In genomic region chr11:69894671-69895070, GRCm38 (mm10) we compare ENCODE assay signal across 10 mouse cellular contexts. TPM values are rescaled to one million over a fixed set of nuclear protein-coding genes. Genes with fewer than 3 reads are reported as not detected.
DNase-seq lines count a peak whose midpoint lies in the region; ATAC-seq and TF ChIP-seq lines count a peak whose summit lies in the region.
"Had no signal": no experiment of that assay in that cellular context is flagged by ENCODE, and none has a peak within 500 bp of the region (broad histone marks: within the 10 kb centered on the region; RNA-seq: fewer than 3 reads in every experiment).

No protein-coding gene starts in this region.

- TF ChIP-seq POLR2A in ES-Bruce4 (IDR thresholded peaks at IDR 0.05; ENCODE audit: insufficient read depth, low read length): no peak

- H3K9me3 ChIP-seq in ES-Bruce4 (replicated peaks; ENCODE audit: control insufficient read depth, insufficient read depth, low read length, poor library complexity, severe bottlenecking): no peaks in the 10 kb centered on the region
- no peaks in the 10 kb centered on the region for H3K9me3 ChIP-seq in liver, embryonic 16.5 days (replicated peaks; ENCODE audit: control insufficient read depth, low read length)
- no peaks in the 10 kb centered on the region for H3K9me3 ChIP-seq in hindbrain, embryonic 14.5 days (ENCODE audit: control insufficient read depth, low read length)
- H3K9me3 ChIP-seq in kidney, embryonic 15.5 days (replicated peaks): no peaks in the 10 kb centered on the region
- no peaks in the 10 kb centered on the region for H3K9me3 ChIP-seq in forebrain, embryonic 13.5 days (replicated peaks)
- H3K9me3 ChIP-seq: midbrain, embryonic 12.5 days had no signal

- DNase-seq in CD4-positive helper T cell, adult 2 months (ENCODE audit: low read depth, low spot score): peak; percentile 90
- DNase-seq in spleen, postnatal 14 days (ENCODE audit: low spot score in 2 of 2): peak; percentile 52 to 58
- DNase-seq in hindbrain, embryonic 14.5 days (ENCODE audit: low spot score): no peak
- DNase-seq: adrenal gland, postnatal 10 days had no signal

- H3K36me3 ChIP-seq in ES-Bruce4 (ENCODE audit: control insufficient read depth, insufficient read depth, low read length, poor library complexity, severe bottlenecking): no peaks in the 10 kb centered on the region
- no peaks in the 10 kb centered on the region for H3K36me3 ChIP-seq in liver, embryonic 16.5 days (ENCODE audit: control insufficient read depth, insufficient read depth)
- H3K36me3 ChIP-seq in hindbrain, embryonic 14.5 days (replicated peaks; ENCODE audit: control insufficient read depth, insufficient read depth): no peaks in the 10 kb centered on the region
- H3K36me3 ChIP-seq in kidney, embryonic 15.5 days: no peaks in the 10 kb centered on the region
- H3K36me3 ChIP-seq in forebrain, embryonic 13.5 days (ENCODE audit: poor library complexity, severe bottlenecking): no peaks in the 10 kb centered on the region
- H3K36me3 ChIP-seq: midbrain, embryonic 12.5 days had no signal

- peak overlapping the region; percentile 52; the same call in 1 of the 2 replicates for H3K9ac ChIP-seq in ES-Bruce4 (ENCODE audit: low read depth, poor library complexity, severe bottlenecking)
- no peak overlapping the region for H3K9ac ChIP-seq in liver, embryonic 16.5 days (ENCODE audit: low read depth, low read length)
- H3K9ac ChIP-seq in hindbrain, embryonic 14.5 days: no peak overlapping the region
- H3K9ac ChIP-seq in kidney, embryonic 15.5 days: no peak overlapping the region
- H3K9ac ChIP-seq in forebrain, embryonic 13.5 days: no peak overlapping the region
- H3K9ac ChIP-seq: midbrain, embryonic 12.5 days had no signal

- no peaks in the 10 kb centered on the region for H3K27me3 ChIP-seq in ES-Bruce4 (ENCODE audit: control insufficient read depth, insufficient read depth, low read length, poor library complexity, severe bottlenecking)
- H3K27me3 ChIP-seq in liver, embryonic 16.5 days (ENCODE audit: control insufficient read depth, insufficient read depth, low read depth, low read length): 0 out of 2 replicates have a peak, but pooled peaks cover 3% of the 10 kb centered on the region
- H3K27me3 ChIP-seq in hindbrain, embryonic 14.5 days (ENCODE audit: control insufficient read depth, insufficient read depth, low read length): no peaks in the 10 kb centered on the region
- H3K27me3 ChIP-seq in kidney, embryonic 15.5 days: no peaks in the 10 kb centered on the region
- H3K27me3 ChIP-seq in forebrain, embryonic 13.5 days: no peaks in the 10 kb centered on the region
- H3K27me3 ChIP-seq: midbrain, embryonic 12.5 days had no signal

- no peak for TF ChIP-seq CTCF in ES-Bruce4 (IDR thresholded peaks at IDR 0.05; ENCODE audit: low read depth, low read length)

- ATAC-seq in liver, embryonic 16.5 days (ENCODE audit: low read depth): no peak
- no peak for ATAC-seq in hindbrain, embryonic 14.5 days (ENCODE audit: low FRiP score)
- ATAC-seq in kidney, embryonic 15.5 days (replicated peaks; ENCODE audit: low FRiP score): no peak
- no peak for ATAC-seq in forebrain, embryonic 13.5 days
- ATAC-seq: hindbrain, postnatal 0 days had no signal

- no peak overlapping the region for H3K4me3 ChIP-seq in ES-Bruce4 (ENCODE audit: low read depth, low read length)
- peak overlapping the region; percentile 22; the same call in 1 of the 2 replicates for H3K4me3 ChIP-seq in liver, embryonic 16.5 days (ENCODE audit: low read depth, low read length)
- H3K4me3 ChIP-seq in hindbrain, embryonic 14.5 days (replicated peaks; ENCODE audit: low read length): no peak overlapping the region
- H3K4me3 ChIP-seq in kidney, embryonic 15.5 days (replicated peaks): no peak overlapping the region
- no peak overlapping the region for H3K4me3 ChIP-seq in forebrain, embryonic 13.5 days
- H3K4me3 ChIP-seq: midbrain, embryonic 12.5 days had no signal

- no peak for TF ChIP-seq EP300 in ES-Bruce4 (IDR thresholded peaks at IDR 0.05; ENCODE audit: insufficient read depth, low read depth, low read length)

- peaks cover 3% of the 10 kb centered on the region for H3K4me1 ChIP-seq in ES-Bruce4 (ENCODE audit: control insufficient read depth, insufficient read depth, low read length)
- H3K4me1 ChIP-seq in liver, embryonic 16.5 days (ENCODE audit: control insufficient read depth, low read depth, low read length): peaks cover 23% of the 10 kb centered on the region
- H3K4me1 ChIP-seq in hindbrain, embryonic 14.5 days (replicated peaks; ENCODE audit: control insufficient read depth, insufficient read depth, low read length): peaks cover 12% of the 10 kb centered on the region
- peaks cover 16% of the 10 kb centered on the region for H3K4me1 ChIP-seq in kidney, embryonic 15.5 days
- peaks cover 13% of the 10 kb centered on the region for H3K4me1 ChIP-seq in forebrain, embryonic 13.5 days

- no peak overlapping the region for H3K27ac ChIP-seq in ES-Bruce4 (ENCODE audit: insufficient read depth, low read length)
- no peak overlapping the region; the same call in 1 of the 2 replicates for H3K27ac ChIP-seq in liver, embryonic 16.5 days (ENCODE audit: low read length)
- H3K27ac ChIP-seq in hindbrain, embryonic 14.5 days: no peak overlapping the region
- no peak overlapping the region for H3K27ac ChIP-seq in kidney, embryonic 15.5 days
- H3K27ac ChIP-seq in forebrain, embryonic 13.5 days: no peak overlapping the region
- H3K27ac ChIP-seq: hindbrain, postnatal 0 days; midbrain, embryonic 12.5 days had no signal

- 17% methylated on average over 5 of the region's 5 CpGs for WGBS in liver, embryonic 16.5 days (ENCODE audit: insufficient replicate concordance)
- WGBS in hindbrain, embryonic 14.5 days: 82% methylated on average over 5 of the region's 5 CpGs
- 69% methylated on average over 5 of the region's 5 CpGs for WGBS in kidney, embryonic 15.5 days
- 95% methylated on average over 5 of the region's 5 CpGs for whole genome bisulfite sequencing in forebrain, embryonic 13.5 days

- no peak overlapping the region for H3K4me2 ChIP-seq in liver, embryonic 16.5 days (ENCODE audit: low read depth, low read length)
- H3K4me2 ChIP-seq in hindbrain, embryonic 14.5 days (replicated peaks): no peak overlapping the region
- no peak overlapping the region for H3K4me2 ChIP-seq in kidney, embryonic 15.5 days
- H3K4me2 ChIP-seq in forebrain, embryonic 13.5 days: no peak overlapping the region
- H3K4me2 ChIP-seq: midbrain, embryonic 12.5 days had no signal

RNA-seq across cellular contexts. Expression of gene Acap1, which starts 0.7 kb away (rescaled TPM):
- polyA plus RNA-seq in ES-Bruce4 (2011; ENCODE audit: insufficient read depth, insufficient read length, low read depth, missing spikeins): 1.5 and 2.3 TPM in 2 replicates
- polyA plus RNA-seq in liver, embryonic 16.5 days (2015; fragmentation: Nextera tagmentation; extraction: Ambion mirVana): 6.5 and 6.8 TPM in 2 replicates
- polyA plus RNA-seq in hindbrain, embryonic 14.5 days (2014; fragmentation: Nextera tagmentation; extraction: Ambion mirVana): 0.20 and 0.33 TPM in 2 replicates
- 0.58 and 0.62 TPM in 2 replicates for polyA plus RNA-seq in kidney, embryonic 15.5 days (2015; fragmentation: Nextera tagmentation; extraction: Ambion mirVana)
- 0.28 and 0.34 TPM in 2 replicates for polyA plus RNA-seq in forebrain, embryonic 13.5 days (2015; fragmentation: Nextera tagmentation; extraction: Ambion mirVana)

RNA-seq across cellular contexts. Expression of gene 2810408A11Rik, which starts 6.1 kb away (rescaled TPM):
- 11.6 and 13.1 TPM in 2 replicates for polyA plus RNA-seq in ES-Bruce4 (2011; ENCODE audit: insufficient read depth, insufficient read length, low read depth, missing spikeins)
- 0.46 and 0.76 TPM in 2 replicates for polyA plus RNA-seq in liver, embryonic 16.5 days (2015; fragmentation: Nextera tagmentation; extraction: Ambion mirVana)
- polyA plus RNA-seq in hindbrain, embryonic 14.5 days (2014; fragmentation: Nextera tagmentation; extraction: Ambion mirVana): 5.4 and 7.6 TPM in 2 replicates
- 12.6 and 13.0 TPM in 2 replicates for polyA plus RNA-seq in kidney, embryonic 15.5 days (2015; fragmentation: Nextera tagmentation; extraction: Ambion mirVana)
- polyA plus RNA-seq in forebrain, embryonic 13.5 days (2015; fragmentation: Nextera tagmentation; extraction: Ambion mirVana): 19.1 and 20.3 TPM in 2 replicates

RNA-seq across cellular contexts. Expression of gene Neurl4, which starts 6.2 kb away (rescaled TPM):
- 27.9 and 32.4 TPM in 2 replicates for polyA plus RNA-seq in ES-Bruce4 (2011; ENCODE audit: insufficient read depth, insufficient read length, low read depth, missing spikeins)
- polyA plus RNA-seq in liver, embryonic 16.5 days (2015; fragmentation: Nextera tagmentation; extraction: Ambion mirVana): 2.2 and 2.6 TPM in 2 replicates
- 25.6 and 28.1 TPM in 2 replicates for polyA plus RNA-seq in hindbrain, embryonic 14.5 days (2014; fragmentation: Nextera tagmentation; extraction: Ambion mirVana)
- 9.3 and 10.8 TPM in 2 replicates for polyA plus RNA-seq in kidney, embryonic 15.5 days (2015; fragmentation: Nextera tagmentation; extraction: Ambion mirVana)
- polyA plus RNA-seq in forebrain, embryonic 13.5 days (2015; fragmentation: Nextera tagmentation; extraction: Ambion mirVana): 15.5 and 20.2 TPM in 2 replicates

RNA-seq across cellular contexts. Expression of gene Kctd11, which starts 13.5 kb away (rescaled TPM):
- polyA plus RNA-seq in ES-Bruce4 (2011; ENCODE audit: insufficient read depth, insufficient read length, low read depth, missing spikeins): 5.2 and 6.3 TPM in 2 replicates
- 1.3 and 1.4 TPM in 2 replicates for polyA plus RNA-seq in liver, embryonic 16.5 days (2015; fragmentation: Nextera tagmentation; extraction: Ambion mirVana)
- 2.2 and 2.3 TPM in 2 replicates for polyA plus RNA-seq in hindbrain, embryonic 14.5 days (2014; fragmentation: Nextera tagmentation; extraction: Ambion mirVana)
- 9.4 and 10.1 TPM in 2 replicates for polyA plus RNA-seq in kidney, embryonic 15.5 days (2015; fragmentation: Nextera tagmentation; extraction: Ambion mirVana)
- 1.3 and 1.4 TPM in 2 replicates for polyA plus RNA-seq in forebrain, embryonic 13.5 days (2015; fragmentation: Nextera tagmentation; extraction: Ambion mirVana)

RNA-seq across cellular contexts. Expression of gene Tmem95, which starts 16.9 kb away (rescaled TPM):
- polyA plus RNA-seq in ES-Bruce4 (2011; ENCODE audit: insufficient read depth, insufficient read length, low read depth, missing spikeins): not detected in 2 replicates
- not detected in 2 replicates for polyA plus RNA-seq in liver, embryonic 16.5 days (2015; fragmentation: Nextera tagmentation; extraction: Ambion mirVana)
- not detected in 2 replicates for polyA plus RNA-seq in hindbrain, embryonic 14.5 days (2014; fragmentation: Nextera tagmentation; extraction: Ambion mirVana)
- polyA plus RNA-seq in kidney, embryonic 15.5 days (2015; fragmentation: Nextera tagmentation; extraction: Ambion mirVana): 0.32 TPM in 1 of 2 replicates, not detected in the other
- not detected in 2 replicates for polyA plus RNA-seq in forebrain, embryonic 13.5 days (2015; fragmentation: Nextera tagmentation; extraction: Ambion mirVana)
- polyA plus RNA-seq: hindbrain, postnatal 0 days; midbrain, embryonic 12.5 days had no signal
